8 mouse cellular contexts compared by ENCODE assay signal in the genomic region with DNA sequence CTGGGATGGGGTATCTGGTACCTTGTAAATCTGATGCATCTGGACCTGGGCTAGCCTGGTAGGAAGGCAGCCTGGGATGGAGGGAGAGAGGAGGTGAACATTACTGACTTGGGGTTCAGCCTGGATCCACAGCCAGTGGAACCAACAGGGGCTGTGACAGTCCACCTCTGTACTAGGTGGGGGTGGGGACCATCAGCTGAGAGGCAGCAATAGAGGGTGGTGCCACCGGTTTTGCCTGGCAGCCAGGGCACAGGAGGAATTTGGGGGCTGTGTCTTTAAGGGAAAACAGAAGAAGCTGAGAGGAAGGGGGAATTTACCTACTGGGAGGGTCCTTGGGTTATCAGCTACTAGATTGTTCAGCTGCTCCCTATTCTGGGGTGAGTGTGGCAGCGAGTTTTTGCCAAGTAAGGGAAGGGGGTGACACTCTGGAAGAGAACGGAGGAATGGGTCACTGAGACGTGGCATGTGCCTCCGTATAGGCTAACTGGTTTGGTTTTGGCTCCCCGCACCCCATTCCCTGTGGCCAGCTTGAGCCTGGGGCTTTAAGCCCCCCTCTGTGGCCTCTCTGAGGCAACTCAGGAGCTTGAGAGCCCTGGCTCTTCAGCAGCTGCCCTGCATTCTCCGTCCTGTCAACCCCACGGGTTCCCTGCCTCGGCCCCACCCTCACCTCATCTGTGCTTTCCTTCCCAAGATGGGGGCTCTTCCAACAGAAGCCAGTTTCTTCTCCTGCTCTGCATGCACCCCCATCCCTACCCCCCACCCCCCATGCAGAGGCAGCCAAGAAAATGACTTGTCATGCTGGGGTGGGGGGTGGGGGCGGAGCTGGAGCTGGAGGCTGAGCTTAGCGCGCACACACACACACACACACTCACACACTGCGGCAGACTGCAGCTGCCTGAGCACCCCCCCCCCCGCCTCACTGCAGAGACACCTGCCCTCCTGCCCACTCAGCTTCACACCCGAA. TPM values are rescaled to one million over a fixed set of nuclear protein-coding genes. Genes with fewer than 3 reads are reported as not detected.
DNase-seq lines count a peak whose midpoint lies in the region; ATAC-seq and TF ChIP-seq lines count a peak whose summit lies in the region.

No protein-coding gene starts in this region.

- 3% methylated on average over 15 of the region's 15 CpGs for WGBS in liver, adult 2 months
- under 1% methylated on average over 14 of the region's 15 CpGs for WGBS in heart, embryonic 10.5 days
- 0% methylated on average over 15 of the region's 15 CpGs for WGBS in neural tube, embryonic 13.5 days

- TF ChIP-seq CTCF in liver, adult 2 months (IDR thresholded peaks at IDR 0.05; ENCODE audit: low read depth, low read length): no peak
- no peak for TF ChIP-seq CTCF in left cerebral cortex, adult 2 months (IDR thresholded peaks at IDR 0.05)

- no peaks in the 10 kb centered on the region for H3K4me1 ChIP-seq in liver, adult 2 months (ENCODE audit: control insufficient read depth, insufficient read depth, low read length)
- peaks cover 53% of the 10 kb centered on the region for H3K4me1 ChIP-seq in heart, embryonic 10.5 days
- H3K4me1 ChIP-seq in neural tube, embryonic 13.5 days (replicated peaks): peaks cover 52% of the 10 kb centered on the region

- H3K4me3 ChIP-seq in liver, adult 2 months (ENCODE audit: insufficient read depth, low read depth, low read length): peak overlapping the region; percentile 42
- H3K4me3 ChIP-seq in heart, embryonic 10.5 days: peak overlapping the region; percentile 64
- peak overlapping the region; percentile 63 for H3K4me3 ChIP-seq in left cerebral cortex, adult 2 months
- H3K4me3 ChIP-seq in neural tube, embryonic 13.5 days: peak overlapping the region; percentile 65

- H3K9ac ChIP-seq in liver, adult 2 months (ENCODE audit: low read depth, low read length): no peak overlapping the region
- H3K9ac ChIP-seq in neural tube, embryonic 13.5 days: peak overlapping the region; percentile 81

- peak overlapping the region; percentile 93 for H3K4me2 ChIP-seq in neural tube, embryonic 13.5 days

- intact Hi-C loops in left cerebral cortex, adult 2 months (cut with DNase I): loop anchor here (2.0 kb wide), 2 partner anchors 59 to 101 kb away; a partner anchor contains a TSS

- no peak overlapping the region for H3K27ac ChIP-seq in liver, adult 2 months (replicated peaks; ENCODE audit: insufficient read depth, low read depth, low read length)
- peak overlapping the region; percentile 88 for H3K27ac ChIP-seq in heart, embryonic 10.5 days
- peak overlapping the region; percentile 98 for H3K27ac ChIP-seq in left cerebral cortex, adult 2 months
- peak overlapping the region; percentile 89 for H3K27ac ChIP-seq in neural tube, embryonic 13.5 days (replicated peaks)

- peak; percentile 54 for ATAC-seq in neural tube, embryonic 13.5 days (ENCODE audit: low read depth)

- TF ChIP-seq POLR2A in liver, adult 2 months (IDR thresholded peaks at IDR 0.05; ENCODE audit: extremely low read depth, insufficient read depth, low read length): no peak

- H3K27me3 ChIP-seq in liver, adult 2 months (ENCODE audit: control insufficient read depth, insufficient read depth, low read length): peaks cover 23% of the 10 kb centered on the region
- H3K27me3 ChIP-seq in heart, embryonic 10.5 days (ENCODE audit: insufficient read depth, poor library complexity, severe bottlenecking): peaks cover 67% of the 10 kb centered on the region
- H3K27me3 ChIP-seq in neural tube, embryonic 13.5 days: 0 out of 2 replicates have a peak, but pooled peaks cover 8% of the 10 kb centered on the region

- H3K9me3 ChIP-seq in heart, embryonic 10.5 days: no peaks in the 10 kb centered on the region
- H3K9me3 ChIP-seq in neural tube, embryonic 13.5 days: no peaks in the 10 kb centered on the region

- no peaks in the 10 kb centered on the region for H3K79me2 ChIP-seq in liver, adult 2 months (ENCODE audit: control insufficient read depth, insufficient read depth, low read length)

- DNase-seq in liver, adult 2 months (ENCODE audit: extremely low read depth, low read depth, low spot score): no peak
- no peak for DNase-seq in liver
- peak; percentile 64 for DNase-seq in cerebellum, adult 8-10 months
- DNase-seq in heart, embryonic 10.5 days (ENCODE audit: low spot score): no peak
- peak; percentile 64 to 68 for DNase-seq in left cerebral cortex, adult 2 months (ENCODE audit: extremely low spot score in 1 of 2, low spot score in 2 of 2)
- DNase-seq in adrenal gland, adult 8-10 months: no peak
- DNase-seq in lung, adult 18-20 months: no peak

- no peaks in the 10 kb centered on the region for H3K36me3 ChIP-seq in liver, adult 2 months (ENCODE audit: control insufficient read depth, insufficient read depth, low read length)
- H3K36me3 ChIP-seq in heart, embryonic 10.5 days: peaks cover 17% of the 10 kb centered on the region
- peaks cover 24% of the 10 kb centered on the region for H3K36me3 ChIP-seq in neural tube, embryonic 13.5 days

RNA-seq across cellular contexts. Expression of a gene that starts 6.5 kb away (rescaled TPM):
- total RNA-seq in liver, adult 2 months (2014; rRNA removed): under 0.01 and 0.13 TPM in 2 replicates
- polyA plus RNA-seq in liver, adult 2 months (2012; rRNA removed): 0.22 and 0.44 TPM in 2 replicates
- 5.2 and 5.5 TPM in 2 replicates for polyA plus RNA-seq in heart, embryonic 10.5 days (2016; fragmentation: Nextera tagmentation; extraction: Ambion mirVana)
- 100 to 1,000 TPM; 610 to 673 TPM for total RNA-seq in left cerebral cortex, adult 2 months (2021)
- 17.6 and 21.8 TPM in 2 replicates for polyA plus RNA-seq in neural tube, embryonic 13.5 days (2015; fragmentation: Nextera tagmentation; extraction: Ambion mirVana)
- 10 to 100 TPM; 10.4 to 17.5 (median 12.5) TPM for total RNA-seq in adrenal gland, adult 8-10 months (2022)

RNA-seq across cellular contexts. Expression of a gene that starts 24.7 kb away (rescaled TPM):
- 9.1 and 9.5 TPM in 2 replicates for total RNA-seq in liver, adult 2 months (2014; rRNA removed)
- polyA plus RNA-seq in liver, adult 2 months (2012; rRNA removed): 5.7 and 6.8 TPM in 2 replicates
- 75.0 and 81.9 TPM in 2 replicates for polyA plus RNA-seq in heart, embryonic 10.5 days (2016; fragmentation: Nextera tagmentation; extraction: Ambion mirVana)
- 100 to 1,000 TPM; 148 to 170 TPM for total RNA-seq in left cerebral cortex, adult 2 months (2021)
- polyA plus RNA-seq in neural tube, embryonic 13.5 days (2015; fragmentation: Nextera tagmentation; extraction: Ambion mirVana): 151 and 181 TPM in 2 replicates
- total RNA-seq in adrenal gland, adult 8-10 months (2022): 100 to 1,000 TPM in 1 of 4 experiments, 10 to 100 TPM in 3; 81.3 to 124 (median 91.5) TPM

RNA-seq across cellular contexts. Expression of a gene that starts 59.3 kb away (rescaled TPM):
- total RNA-seq in liver, adult 2 months (2014; rRNA removed): 2.4 and 2.6 TPM in 2 replicates
- polyA plus RNA-seq in liver, adult 2 months (2012; rRNA removed): 3.6 and 4.3 TPM in 2 replicates
- polyA plus RNA-seq in heart, embryonic 10.5 days (2016; fragmentation: Nextera tagmentation; extraction: Ambion mirVana): 11.7 and 12.2 TPM in 2 replicates
- total RNA-seq in left cerebral cortex, adult 2 months (2021): 100 to 1,000 TPM; 134 to 136 TPM
- 16.3 and 17.4 TPM in 2 replicates for polyA plus RNA-seq in neural tube, embryonic 13.5 days (2015; fragmentation: Nextera tagmentation; extraction: Ambion mirVana)
- total RNA-seq in adrenal gland, adult 8-10 months (2022): 10 to 100 TPM; 46.6 to 69.1 (median 53.0) TPM

Comparison
In these comparisons a context has a peak if more than half of its experiments do, and no peak if none do; other contexts are left out.
1. DNase-seq: peak in cerebellum, adult 8-10 months (single experiment) and left cerebral cortex, adult 2 months (2 of 2); none in liver, adult 2 months (single experiment), liver (single experiment), heart, embryonic 10.5 days (single experiment), adrenal gland, adult 8-10 months (single experiment) and lung, adult 18-20 months (0 of 2).
2. RNA of a gene that starts 6.5 kb away (total RNA-seq): 610 to 673 TPM in left cerebral cortex, adult 2 months; 10.4 to 17.5 TPM in adrenal gland, adult 8-10 months and under 0.01 to 0.13 TPM in liver, adult 2 months; every median in the first group is over 10 times any median in the second.
3. RNA of a gene that starts 59.3 kb away (total RNA-seq): 134 to 136 TPM in left cerebral cortex, adult 2 months and 46.6 to 69.1 TPM in adrenal gland, adult 8-10 months; 2.4 to 2.6 TPM in liver, adult 2 months; every median in the first group is over 10 times any median in the second.
4. Peak in every context shown above with its lines, with median percentiles within 50 percentile points of each other: H3K4me3 ChIP-seq.